In genomic region chr10:67715046-67715445, GRCm38 (mm10) we compare ENCODE assay signal across 13 mouse cellular contexts.
DNase-seq lines count a peak whose midpoint lies in the region.
"Had no signal": no experiment of that assay in that cellular context is flagged by ENCODE, and none has a peak within 500 bp of the region (broad histone marks: within the 10 kb centered on the region; RNA-seq: fewer than 3 reads in every experiment).

No protein-coding gene starts in this region.

- intact Hi-C loops in heart, postnatal 10 days (cut with DNase I): no loop called here

- peak; percentile 29 for DNase-seq in urinary bladder, postnatal 14 days (ENCODE audit: low spot score)
- no peak for DNase-seq in urinary bladder, postnatal 25 days (ENCODE audit: low spot score)
- peak; percentile 46 to 59 for DNase-seq in gastrocnemius, adult 8-10 months (ENCODE audit: low spot score in 2 of 2)
- peak; percentile 59 to 63 for DNase-seq in heart, postnatal 10 days
- DNase-seq in left cerebral cortex, adult 8-10 months (ENCODE audit: low spot score in 2 of 2): no peak
- DNase-seq in natural killer cell, adult 2 months (ENCODE audit: low spot score in 2 of 2): no peak
- DNase-seq in left cerebral cortex, adult 11 months (ENCODE audit: low spot score): no peak
- DNase-seq: cerebellum, postnatal 25 days; kidney, adult 9 months; kidney, postnatal 4 days; liver; lung, embryonic 14.5 days; thymus, adult 18-20 months had no signal

Comparison
In these comparisons a context has a peak if more than half of its experiments do, and no peak if none do; other contexts are left out.
1. DNase-seq: peak in urinary bladder, postnatal 14 days (single experiment), gastrocnemius, adult 8-10 months (2 of 2) and heart, postnatal 10 days (2 of 2); none in urinary bladder, postnatal 25 days (single experiment), left cerebral cortex, adult 8-10 months (0 of 2), natural killer cell, adult 2 months (0 of 2) and left cerebral cortex, adult 11 months (single experiment).